Mouse (Mus musculus): Measurements from ENCODE around the gene Adprm.

Gene Adprm

GRCm38 (mm10) chr11:67022354-67023115, 29.9 kb downstream of the Adprm start:
- DNase-seq, result no peak

- DNase-seq, result peak; percentile 43
Measured at GRCm38 (mm10) chr11:67020948-67021347, 31.4 kb downstream of the Adprm start.

DNA sequence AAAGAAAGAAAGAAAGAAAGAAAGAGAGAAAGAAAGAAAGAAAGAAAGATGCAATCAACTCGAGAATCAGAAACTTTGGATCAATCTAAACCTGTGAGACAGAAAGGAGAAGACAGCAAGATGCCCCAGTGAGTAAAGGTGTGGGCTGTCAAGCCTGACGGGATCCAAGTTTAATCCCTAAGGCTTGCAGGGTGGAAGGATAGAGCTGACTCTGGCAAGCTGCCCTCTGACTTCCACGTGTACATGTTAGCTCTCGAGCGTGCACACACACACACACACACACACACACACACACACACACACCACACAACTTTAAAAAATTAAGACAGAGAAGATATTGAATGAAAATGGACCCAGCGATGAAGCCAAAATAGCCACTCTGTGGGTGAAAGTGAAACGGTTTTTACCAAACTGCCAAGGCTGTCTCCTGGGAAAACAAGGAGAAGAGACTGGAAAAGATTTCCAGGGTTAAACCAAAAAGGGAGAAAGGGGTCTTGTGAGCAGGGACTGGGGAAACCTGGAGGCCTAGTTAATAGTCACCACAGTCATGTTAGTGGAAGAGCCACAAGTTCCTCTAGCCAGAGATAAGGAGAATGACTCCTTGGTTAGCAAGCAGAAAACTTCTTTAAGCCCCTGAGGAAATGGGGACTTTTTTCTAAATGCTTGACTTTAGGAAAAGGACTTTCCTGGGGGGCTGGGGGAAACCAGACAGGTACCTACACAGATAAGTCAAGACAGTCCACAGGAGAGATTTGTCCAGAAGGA, 32.5 kb downstream of the Adprm start:
- no peak for DNase-seq

DNA sequence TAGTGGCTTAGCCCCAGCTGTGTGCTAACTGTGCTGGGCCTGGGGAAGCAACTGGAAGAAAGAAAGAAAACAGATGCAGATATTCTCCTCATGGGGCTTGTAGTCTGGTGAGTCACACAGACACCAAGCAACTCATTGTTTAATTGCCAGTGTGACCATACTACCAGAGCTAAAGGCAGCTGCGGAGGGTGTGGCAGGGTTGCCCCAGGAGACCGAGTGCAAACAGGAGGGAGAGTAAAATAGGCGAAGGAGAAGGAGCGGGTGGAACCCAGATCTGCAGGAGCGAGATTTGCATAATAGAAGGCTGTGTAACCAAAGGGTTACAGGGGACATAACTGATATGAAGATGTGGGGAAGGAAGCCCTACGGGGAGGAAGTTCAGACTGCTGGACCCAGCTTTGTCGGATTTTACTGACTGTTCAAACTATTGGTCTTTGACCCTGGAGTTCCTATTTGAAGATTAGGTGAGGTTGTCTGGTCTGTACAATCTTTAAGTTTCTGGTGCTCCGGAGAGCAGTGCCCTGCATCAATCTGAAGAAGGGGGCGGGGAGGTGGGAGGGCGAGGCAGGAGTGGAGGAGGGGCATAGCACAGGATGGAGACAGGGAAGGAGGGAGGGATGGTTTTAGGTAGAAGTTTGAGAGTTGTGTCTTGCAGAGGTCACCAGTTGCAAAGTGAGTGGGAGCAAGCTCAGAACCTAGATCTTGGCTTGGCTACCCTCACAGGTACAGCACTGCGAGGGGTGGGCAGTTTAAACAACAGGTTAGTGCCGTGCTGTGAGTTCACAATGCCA, 34.4 kb downstream of the Adprm start:
- DNase-seq, result no peak

DNA sequence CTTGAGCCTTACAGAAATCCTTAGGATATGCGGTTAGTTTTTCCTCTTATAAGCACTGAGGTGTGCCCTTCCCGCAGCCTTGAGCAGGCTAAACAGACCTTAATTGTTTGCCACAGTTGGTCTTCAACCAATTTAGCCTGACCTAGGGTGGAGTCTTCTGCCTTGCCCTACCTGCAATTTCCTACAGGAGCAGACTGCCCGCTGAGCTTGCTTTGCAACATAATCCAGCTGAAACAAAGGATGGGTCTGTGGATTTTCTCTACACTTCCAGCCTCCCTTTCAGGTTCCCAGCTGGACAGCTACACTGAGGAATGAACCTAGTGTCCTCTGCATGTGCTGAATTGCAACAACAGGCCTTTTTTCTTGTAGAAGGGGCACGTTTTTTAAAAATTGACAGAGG, 40.8 kb downstream of the Adprm start:
- DNase-seq, result no peak

GRCm38 (mm10) chr11:67010430-67010829, 42.0 kb downstream of the Adprm start:
- DNase-seq, result no peak

DNA sequence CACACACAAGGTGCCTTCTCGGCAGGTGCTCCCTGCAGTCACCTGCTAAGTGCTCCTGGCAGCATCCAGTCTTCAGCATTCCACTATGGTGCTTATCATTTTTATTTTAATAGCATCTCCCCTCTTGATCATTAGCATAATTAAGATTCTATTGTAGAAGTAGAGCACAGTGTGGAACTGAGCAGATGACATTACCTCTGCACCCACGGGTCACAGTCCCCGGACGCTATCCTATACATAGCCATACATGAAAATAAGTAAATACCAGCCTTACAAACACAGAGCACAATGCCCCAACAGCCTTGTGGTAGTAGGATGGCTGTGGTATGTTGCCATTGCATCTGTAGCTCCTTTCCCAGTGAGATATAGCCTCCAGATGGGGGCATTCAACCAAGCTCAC, 43.9 kb downstream of the Adprm start:
- no peak for DNase-seq

- no peak for DNase-seq
Measured at GRCm38 (mm10) chr11:67007961-67008360, 44.4 kb downstream of the Adprm start.

GRCm38 (mm10) chr11:67002911-67003310, 49.5 kb downstream of the Adprm start:
- DNase-seq, result no peak

GRCm38 (mm10) chr11:67001717-67002116, 50.7 kb downstream of the Adprm start:
- DNase-seq, result no peak

DNA sequence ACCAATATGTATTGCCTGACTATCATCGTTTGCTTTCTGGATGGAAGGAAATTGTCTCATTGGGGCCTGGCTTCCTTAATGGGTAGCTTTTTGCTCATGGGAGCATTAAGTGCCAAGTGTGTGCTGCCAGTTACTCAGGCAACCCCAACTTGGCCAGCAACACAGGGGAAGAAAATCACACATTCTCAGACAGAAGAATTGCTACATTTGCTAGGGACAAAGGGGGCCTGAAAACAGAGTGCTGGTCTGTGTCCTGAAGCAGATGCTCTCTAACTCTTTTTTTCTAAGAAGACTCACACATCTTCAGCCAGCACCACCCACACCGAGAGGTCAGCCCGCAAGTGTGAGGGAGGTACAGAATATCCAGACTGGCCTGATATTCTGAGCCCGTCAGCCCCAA, 51.7 kb downstream of the Adprm start:
- no peak for DNase-seq

GRCm38 (mm10) chr11:66998467-66999403, 53.7 kb downstream of the Adprm start:
- DNase-seq, result peak; percentile 55

- DNase-seq, result no peak
Measured at GRCm38 (mm10) chr11:66996446-66996845, 55.9 kb downstream of the Adprm start.

GRCm38 (mm10) chr11:66993674-66994073, 58.7 kb downstream of the Adprm start:
- no peak for DNase-seq

- DNase-seq, result no peak
Measured at GRCm38 (mm10) chr11:66992150-66992549, 60.2 kb downstream of the Adprm start.

Data from cerebellum, adult 11 months (tissue).